Mouse (Mus musculus) limb, embryonic 14.5 days (tissue): ENCODE measurements at regions not wholly inside any gene's neighbourhood (a gene's known extent, or its start where the extent isn't known, plus 50 kb on each side); places are given as distances from the start of the nearest gene placed in this dataset.

Source experiments
- ATAC-seq: fragments of 200-750 bp; cut with Nextera tagmentation; 2 replicates; pipeline ENCODE4 v1.8.0; 2017; ENCODE audit warnings: low read depth, moderate number of reproducible peaks, moderate TSS enrichment; ENCODE audit not compliant: low FRiP score
- DNase-seq: peaks from one replicate; pipeline ENCODE4 v3.0.0-alpha.2; 2015; ENCODE audit warnings: low spot score
- H3K27ac ChIP-seq: fragments of 300-500 bp; sonication (generic); replicated peaks from 2 replicates; pipeline ENCODE4 v1.5.1; 2014; ENCODE audit warnings: low read depth, mild to moderate bottlenecking, low read length, moderate library complexity, mixed read lengths
- H3K27me3 ChIP-seq: fragments of 300-500 bp; sonication (generic); 2 replicates; pipeline ENCODE4 v1.6.1; 2014; ENCODE audit warnings: low read length, mixed read lengths; ENCODE audit not compliant: control insufficient read depth, insufficient read depth
- H3K36me3 ChIP-seq: fragments of 300-500 bp; sonication (generic); 2 replicates; pipeline ENCODE4 v1.6.1; 2014; ENCODE audit warnings: mild to moderate bottlenecking, low read length, moderate library complexity, mixed read lengths; ENCODE audit not compliant: control insufficient read depth, insufficient read depth
- H3K4me1 ChIP-seq: fragments of 300-500 bp; sonication (generic); 2 replicates; pipeline ENCODE4 v1.6.1; 2014; ENCODE audit warnings: antibody characterized with exemption, low read length, mixed read lengths; ENCODE audit not compliant: control insufficient read depth, insufficient read depth
- H3K4me2 ChIP-seq: fragments of 300-500 bp; sonication (generic); replicated peaks from 2 replicates; pipeline ENCODE4 v1.6.1; 2014; ENCODE audit warnings: low read depth, mild to moderate bottlenecking, low read length, moderate library complexity; ENCODE audit not compliant: severe bottlenecking
- H3K4me3 ChIP-seq: fragments of 300-500 bp; sonication (generic); replicated peaks from 2 replicates; pipeline ENCODE4 v1.5.1; 2014; ENCODE audit warnings: low read length
- H3K9ac ChIP-seq: fragments of 300-500 bp; sonication (generic); 2 replicates; pipeline ENCODE4 v1.6.1; 2014; ENCODE audit warnings: mild to moderate bottlenecking, low read depth, low read length, moderate library complexity; ENCODE audit not compliant: severe bottlenecking
- H3K9me3 ChIP-seq: fragments of 300-500 bp; sonication (generic); 2 replicates; pipeline ENCODE4 v1.6.1; 2016; ENCODE audit warnings: low read length; ENCODE audit not compliant: control insufficient read depth
- POLR2A ChIP-seq: fragments of 200-500 bp; IDR thresholded peaks from 2 replicates; pipeline ENCODE4 v1.8.0; 2012; ENCODE audit warnings: inconsistent platforms, mild to moderate bottlenecking, moderate library complexity, borderline replicate concordance; ENCODE audit not compliant: insufficient read depth, insufficient read length; ENCODE audit errors: extremely low read depth
- WGBS: fragments of 180-500 bp; shearing (Covaris S2); extraction: QIAGEN DNeasy Blood & Tissue Kit; methylation state at CpG from one replicate; pipeline ENCODE4 v1.1.7; 2014; 5-methylcytosine and 5-hydroxymethylcytosine counted together

DNA sequence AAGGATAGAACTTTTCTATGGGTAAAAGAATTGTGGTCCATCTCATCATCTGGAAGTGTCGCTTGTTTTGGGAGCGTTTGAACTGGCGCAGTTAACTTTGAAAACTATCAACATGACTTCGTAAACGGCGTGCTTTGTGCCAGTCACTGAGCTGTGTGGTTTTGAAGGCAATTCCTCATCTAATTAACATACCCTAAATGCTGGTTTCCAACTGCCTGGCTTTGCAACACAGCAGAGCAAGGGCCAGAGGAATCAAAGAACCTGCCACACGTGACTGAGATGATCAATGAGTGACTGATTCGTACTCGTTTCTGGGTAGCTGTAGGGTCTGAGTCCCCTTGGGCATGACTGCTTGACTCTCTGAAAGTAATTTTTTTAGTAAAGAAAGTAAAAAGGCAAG is 129.2 kb upstream of the Krr1 start:
- H3K4me1 ChIP-seq, result peaks cover 2% of the 10 kb centered on the region; the same call in 1 of the 2 replicates

DNA sequence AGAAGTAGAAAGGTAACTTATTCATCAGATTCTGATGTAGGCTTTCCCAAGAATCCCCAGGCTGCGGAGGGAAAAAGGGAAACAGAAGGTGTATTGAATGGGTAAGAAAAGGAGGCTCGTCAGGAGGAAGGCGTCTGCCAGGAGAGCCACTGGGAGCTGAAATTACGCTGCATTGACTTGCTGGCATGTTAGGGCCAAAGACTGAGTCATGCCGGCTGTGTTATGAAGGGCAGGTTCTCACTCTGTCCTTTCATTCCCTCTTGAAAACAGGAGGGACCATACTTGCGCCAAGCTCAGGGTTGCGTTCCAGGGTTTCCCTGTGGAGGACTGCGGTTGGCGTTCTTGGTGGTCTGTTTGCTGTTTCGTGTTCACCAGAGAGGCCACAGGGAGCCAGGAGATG is 128.3 kb upstream of the Krr1 start:
- no peaks in the 10 kb centered on the region for H3K36me3 ChIP-seq

More for the DNA sequence above, 129.2 kb upstream of the Krr1 start:
- Histone ChIP-seq H3K4me3 (no peak overlapping the region), H3K9ac (no peak overlapping the region), H3K36me3 (no peaks in the 10 kb centered on the region), H3K27me3 (no peaks in the 10 kb centered on the region), H3K27ac (no peak overlapping the region), H3K9me3 (no peaks in the 10 kb centered on the region), H3K4me2 (no peak overlapping the region)
- no peak for DNase-seq
- 49% methylated on average over 9 of the region's 9 CpGs for WGBS
- TF ChIP-seq POLR2A, result no peak
- no peak for ATAC-seq

DNA sequence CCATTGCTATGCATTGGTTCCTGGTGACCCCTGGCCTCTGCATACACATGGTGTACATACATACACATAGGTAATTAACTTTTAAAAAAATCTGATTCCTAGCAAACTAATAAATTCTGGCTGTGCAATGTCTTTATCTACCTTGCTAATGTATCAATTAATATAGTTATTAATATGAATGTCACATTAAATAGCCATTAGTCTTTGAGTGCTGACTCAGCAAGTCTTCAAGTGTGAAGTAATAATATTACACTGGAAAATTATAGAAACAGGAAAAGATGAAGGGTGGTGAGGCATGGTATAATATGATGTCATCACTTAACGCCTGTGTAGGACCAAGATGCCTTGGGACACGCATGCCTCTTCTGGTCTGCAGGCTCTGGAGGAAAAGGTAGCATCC is 126.5 kb upstream of the Krr1 start:
- ATAC-seq (no peak), DNase-seq (no peak)
- Histone ChIP-seq H3K27ac (no peak overlapping the region), H3K9me3 (no peaks in the 10 kb centered on the region), H3K9ac (no peak overlapping the region), H3K4me2 (no peak overlapping the region), H3K4me1 (peaks cover 2% of the 10 kb centered on the region; the same call in 1 of the 2 replicates), H3K4me3 (no peak overlapping the region), H3K36me3 (no peaks in the 10 kb centered on the region), H3K27me3 (no peaks in the 10 kb centered on the region)
- TF ChIP-seq POLR2A, result no peak
- WGBS, result 92% methylated on average over 2 of the region's 2 CpGs

More for the DNA sequence above, 128.3 kb upstream of the Krr1 start:
- H3K27me3 ChIP-seq, result no peaks in the 10 kb centered on the region
- no peak overlapping the region for H3K4me3 ChIP-seq
- peaks cover 2% of the 10 kb centered on the region; the same call in 1 of the 2 replicates for H3K4me1 ChIP-seq
- no peaks in the 10 kb centered on the region for H3K9me3 ChIP-seq
- no peak for ATAC-seq
- WGBS, result 90% methylated on average over 10 of the region's 10 CpGs
- no peak for TF ChIP-seq POLR2A
- H3K9ac ChIP-seq, result no peak overlapping the region
- no peak for DNase-seq
- H3K4me2 ChIP-seq, result no peak overlapping the region
- no peak overlapping the region for H3K27ac ChIP-seq

DNA sequence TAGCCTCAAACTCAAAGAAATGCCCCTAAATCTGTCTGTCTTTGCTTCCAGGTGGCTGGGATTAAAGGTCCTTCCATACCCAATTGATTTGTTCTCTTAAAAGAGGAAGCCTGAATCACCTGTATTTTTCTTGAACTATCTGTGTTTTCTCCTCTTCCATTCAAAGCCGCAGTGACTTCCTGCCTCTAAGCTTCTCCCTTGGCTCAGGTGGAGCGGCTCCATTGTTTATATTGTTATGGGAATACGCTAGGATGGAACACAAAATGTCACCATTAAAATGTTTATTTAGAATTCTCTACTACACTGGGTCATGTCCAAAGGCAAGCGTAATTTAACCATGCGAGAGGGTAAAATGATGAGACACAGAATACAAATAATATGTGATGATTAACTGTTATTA is 118.2 kb upstream of the Krr1 start:
- no peak for ATAC-seq

DNA sequence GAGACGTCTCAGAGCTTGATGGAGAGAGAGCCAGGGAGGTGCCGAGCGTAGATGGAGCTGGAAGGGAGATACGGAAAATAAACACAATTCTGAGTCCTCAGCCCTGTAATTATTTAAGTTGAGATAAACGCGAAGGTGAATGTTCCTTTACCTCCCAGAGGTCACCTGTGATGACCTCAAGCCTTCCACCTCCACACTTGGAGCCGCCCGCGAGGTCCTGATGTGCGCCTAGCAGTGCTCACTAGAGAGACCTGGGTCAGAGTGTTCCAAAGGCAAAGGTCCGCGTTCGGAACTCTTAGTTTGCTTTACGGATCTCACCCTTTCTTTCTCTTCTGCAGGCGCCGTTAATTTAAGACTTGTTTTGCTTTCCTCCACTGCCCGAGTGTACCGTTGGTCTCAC is 117.0 kb upstream of the Krr1 start:
- Histone ChIP-seq H3K9ac (no peak overlapping the region), H3K4me3 (no peak overlapping the region), H3K4me2 (no peak overlapping the region), H3K27me3 (no peaks in the 10 kb centered on the region), H3K9me3 (no peaks in the 10 kb centered on the region), H3K4me1 (no peaks in the 10 kb centered on the region), H3K27ac (no peak overlapping the region), H3K36me3 (no peaks in the 10 kb centered on the region)
- 95% methylated on average over 18 of the region's 18 CpGs for WGBS
- ATAC-seq (no peak), DNase-seq (no peak)
- TF ChIP-seq POLR2A, result no peak

More for the DNA sequence above, 118.2 kb upstream of the Krr1 start:
- no peaks in the 10 kb centered on the region for H3K36me3 ChIP-seq
- H3K4me1 ChIP-seq, result no peaks in the 10 kb centered on the region
- no peak for DNase-seq
- WGBS, result 92% methylated on average over 5 of the region's 5 CpGs
- no peak for TF ChIP-seq POLR2A
- H3K9ac ChIP-seq, result no peak overlapping the region
- H3K27ac ChIP-seq, result no peak overlapping the region
- H3K27me3 ChIP-seq, result no peaks in the 10 kb centered on the region
- no peaks in the 10 kb centered on the region for H3K9me3 ChIP-seq
- H3K4me3 ChIP-seq, result no peak overlapping the region
- H3K4me2 ChIP-seq, result no peak overlapping the region

DNA sequence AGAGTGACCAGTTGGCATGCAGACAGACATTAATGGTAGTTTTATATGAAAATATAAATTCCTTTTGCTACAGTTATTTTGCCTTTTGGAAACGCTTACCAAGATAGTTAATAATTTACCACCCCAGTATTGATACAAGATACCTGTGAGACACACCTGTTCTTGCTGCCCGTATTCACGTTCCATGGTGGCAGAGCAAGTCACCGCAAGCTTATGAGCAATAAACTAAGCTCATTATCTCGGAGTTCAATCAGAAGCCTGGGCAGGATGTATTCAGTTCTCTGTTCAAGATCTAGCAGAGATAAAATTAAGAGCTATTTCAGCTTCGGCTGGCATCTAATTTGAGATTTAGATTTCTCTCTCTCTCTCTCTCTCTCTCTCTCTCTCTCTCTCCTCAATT is 114.1 kb upstream of the Krr1 start:
- TF ChIP-seq POLR2A, result no peak
- 59% methylated on average over 6 of the region's 6 CpGs for WGBS
- no peak for ATAC-seq

More for the DNA sequence above, 114.1 kb upstream of the Krr1 start:
- H3K9ac ChIP-seq, result no peak overlapping the region
- no peak overlapping the region for H3K27ac ChIP-seq
- no peak overlapping the region for H3K4me2 ChIP-seq
- H3K9me3 ChIP-seq, result no peaks in the 10 kb centered on the region
- no peak overlapping the region for H3K4me3 ChIP-seq
- H3K27me3 ChIP-seq, result no peaks in the 10 kb centered on the region
- no peaks in the 10 kb centered on the region for H3K4me1 ChIP-seq
- no peak for DNase-seq
- H3K36me3 ChIP-seq, result no peaks in the 10 kb centered on the region
